Mouse (Mus musculus) gastrocnemius, postnatal 14 days (tissue): ENCODE results near the gene Gm43638. TPM values are rescaled to one million over a fixed set of nuclear protein-coding genes. Genes with fewer than 3 reads are reported as not detected.

Source experiments
- total RNA-seq, 2 experiments: library from RNA; stranded (reverse); gene quantifications; 2 replicates each; pipeline ENCODE4 v1.2.3; 2021

The Gm43638 gene
- total RNA-seq, 2 experiments from 2014 or later, result not detected

Other genes starting within 250 kb of the Gm43638 start
- gene Ugt2b37, start 232.0 kb downstream of the Gm43638 start, total RNA-seq, result not detected
- not detected for gene Ugt2a3, start 149.6 kb downstream of the Gm43638 start, total RNA-seq
- not detected for gene Ugt2b38, start 62.6 kb downstream of the Gm43638 start, total RNA-seq
- gene Ugt2a2, start 4.5 kb downstream of the Gm43638 start, total RNA-seq, result not detected
- gene Ugt2a1, start 4.1 kb upstream of the Gm43638 start, total RNA-seq, result not detected
- not detected for gene Sult1b1, start 51.4 kb upstream of the Gm43638 start, total RNA-seq
- gene Sult1d1, start 82.2 kb upstream of the Gm43638 start, total RNA-seq, result not detected
- not detected for gene Sult1e1, start 104.8 kb upstream of the Gm43638 start, total RNA-seq
- not detected for gene Csn1s1, start 179.4 kb upstream of the Gm43638 start, total RNA-seq
- gene Csn2, start 212.8 kb upstream of the Gm43638 start, total RNA-seq, result not detected